Mouse (Mus musculus): ENCODE results near the gene Arpc1a. TPM values are rescaled to one million over a fixed set of nuclear protein-coding genes. Genes with fewer than 3 reads are reported as not detected.
A peak's percentile ranks its signal among the peaks of the same experiment; 100 is the strongest.

Arpc1a gene
- polyA plus RNA-seq, 1 experiment from 2014 or later = 91.5 TPM

DNA sequence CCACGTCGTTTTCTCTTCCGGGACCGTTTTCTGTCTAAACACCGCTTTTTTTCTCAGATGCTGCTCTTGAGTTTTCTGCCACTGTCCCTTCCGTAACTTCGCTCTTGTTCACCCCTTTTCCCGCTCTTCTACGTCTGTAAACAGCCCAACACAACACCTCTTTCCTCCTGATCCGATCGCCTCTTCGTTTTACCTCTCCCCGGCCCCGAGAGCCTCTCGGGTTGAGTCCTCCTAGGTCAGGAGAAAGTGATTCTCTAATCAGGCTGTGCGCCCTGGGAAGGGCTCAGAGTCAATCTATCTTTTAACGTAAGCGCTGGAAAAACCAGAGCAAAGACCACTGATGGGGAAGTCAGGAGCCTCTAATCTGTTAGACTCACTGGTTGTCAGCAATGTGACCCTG, 57.0 kb downstream of the Arpc1a start:
- peak overlapping the region; percentile 90 for H3K27ac ChIP-seq (ENCODE audit: low read length)
- under 1% methylated on average over 18 of the region's 18 CpGs for WGBS
- H3K4me3 ChIP-seq (ENCODE audit: low read length) = peak overlapping the region; percentile 71
- H3K27me3 ChIP-seq (ENCODE audit: control insufficient read depth, insufficient read depth, low read length) = no peaks in the 10 kb centered on the region
- H3K4me1 ChIP-seq (ENCODE audit: control insufficient read depth, insufficient read depth, low read length) = peaks cover 23% of the 10 kb centered on the region
- peaks cover 38% of the 10 kb centered on the region for H3K36me3 ChIP-seq (ENCODE audit: control insufficient read depth, insufficient read depth)
- H3K9me3 ChIP-seq (replicated peaks; ENCODE audit: control insufficient read depth, low read length) = no peaks in the 10 kb centered on the region
- H3K9ac ChIP-seq (ENCODE audit: low read length) = peak overlapping the region; percentile 91
- ATAC-seq (replicated peaks; ENCODE audit: extremely low read depth, insufficient read depth, low FRiP score) = no peak
- H3K4me2 ChIP-seq (ENCODE audit: low read depth, low read length) = peak overlapping the region; percentile 86

GRCm38 (mm10) chr5:145147748-145148147, 64.1 kb downstream of the Arpc1a start:
- H3K4me3 ChIP-seq (ENCODE audit: low read length) = no peak overlapping the region
- H3K4me2 ChIP-seq (ENCODE audit: low read depth, low read length) = no peak overlapping the region
- no peak for ATAC-seq (replicated peaks; ENCODE audit: extremely low read depth, insufficient read depth, low FRiP score)
- H3K36me3 ChIP-seq (ENCODE audit: control insufficient read depth, insufficient read depth) = peaks cover 86% of the 10 kb centered on the region
- no peaks in the 10 kb centered on the region for H3K27me3 ChIP-seq (ENCODE audit: control insufficient read depth, insufficient read depth, low read length)
- no peak overlapping the region for H3K9ac ChIP-seq (ENCODE audit: low read length)
- no peaks in the 10 kb centered on the region for H3K4me1 ChIP-seq (ENCODE audit: control insufficient read depth, insufficient read depth, low read length)
- no peak overlapping the region for H3K27ac ChIP-seq (ENCODE audit: low read length)
- H3K9me3 ChIP-seq (replicated peaks; ENCODE audit: control insufficient read depth, low read length) = no peaks in the 10 kb centered on the region
- 90% methylated on average over 5 of the region's 5 CpGs for WGBS

DNA sequence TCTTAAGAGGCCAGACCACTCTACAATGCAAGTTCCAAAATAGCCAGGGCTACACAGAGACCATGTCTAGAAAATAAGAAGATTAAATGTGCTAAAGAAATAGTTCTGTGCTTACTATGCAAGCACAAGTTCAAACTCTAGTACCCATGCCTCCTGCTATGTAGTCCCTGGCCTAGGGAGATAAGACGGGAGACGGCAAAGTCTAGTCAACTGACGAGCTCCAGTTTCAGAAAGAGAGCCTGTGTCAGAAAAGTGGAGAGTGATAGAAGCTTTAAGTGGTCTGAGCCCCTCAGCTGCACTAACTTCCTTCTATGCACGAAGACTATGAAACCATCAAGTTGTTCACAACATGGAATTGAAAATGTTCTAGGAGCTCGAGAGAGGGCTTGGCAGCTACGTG, 65.7 kb downstream of the Arpc1a start:
- 66% methylated on average over 6 of the region's 6 CpGs for WGBS
- Histone ChIP-seq H3K36me3 (ENCODE audit: control insufficient read depth, insufficient read depth) (peaks cover 82% of the 10 kb centered on the region), H3K9ac (ENCODE audit: low read length) (no peak overlapping the region), H3K27ac (ENCODE audit: low read length) (no peak overlapping the region), H3K4me1 (ENCODE audit: control insufficient read depth, insufficient read depth, low read length) (no peaks in the 10 kb centered on the region), H3K4me2 (ENCODE audit: low read depth, low read length) (no peak overlapping the region), H3K4me3 (ENCODE audit: low read length) (no peak overlapping the region), H3K27me3 (ENCODE audit: control insufficient read depth, insufficient read depth, low read length) (no peaks in the 10 kb centered on the region), H3K9me3 (replicated peaks; ENCODE audit: control insufficient read depth, low read length) (no peaks in the 10 kb centered on the region)
- no peak for ATAC-seq (replicated peaks; ENCODE audit: extremely low read depth, insufficient read depth, low FRiP score)

DNA sequence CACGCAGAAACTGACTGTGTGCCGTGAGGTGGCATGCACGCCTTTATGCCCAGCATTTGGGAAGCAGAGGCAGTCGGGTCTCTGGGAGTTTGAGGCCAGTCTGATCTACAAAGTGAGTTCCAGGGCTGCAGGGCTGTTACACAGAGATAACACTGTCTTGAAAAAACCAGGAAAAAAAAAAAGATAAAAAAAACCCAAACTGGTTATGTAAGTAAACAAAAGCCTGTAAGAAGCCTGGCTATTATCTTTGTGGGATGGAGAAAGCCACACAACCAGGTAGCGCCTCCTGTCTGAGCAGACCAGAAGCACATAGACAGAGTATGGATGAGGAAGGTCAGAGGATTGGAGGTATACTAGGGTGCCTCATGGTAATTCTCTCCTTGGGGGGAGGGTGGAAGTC, 69.1 kb downstream of the Arpc1a start:
- Histone ChIP-seq H3K9ac (ENCODE audit: low read length) (no peak overlapping the region), H3K27me3 (ENCODE audit: control insufficient read depth, insufficient read depth, low read length) (no peaks in the 10 kb centered on the region), H3K27ac (ENCODE audit: low read length) (no peak overlapping the region), H3K36me3 (ENCODE audit: control insufficient read depth, insufficient read depth) (peaks cover 71% of the 10 kb centered on the region), H3K4me1 (ENCODE audit: control insufficient read depth, insufficient read depth, low read length) (no peaks in the 10 kb centered on the region), H3K4me3 (ENCODE audit: low read length) (no peak overlapping the region), H3K9me3 (replicated peaks; ENCODE audit: control insufficient read depth, low read length) (no peaks in the 10 kb centered on the region), H3K4me2 (ENCODE audit: low read depth, low read length) (no peak overlapping the region)
- ATAC-seq (replicated peaks; ENCODE audit: extremely low read depth, insufficient read depth, low FRiP score) = no peak
- WGBS = 90% methylated on average over 5 of the region's 5 CpGs

Other genes with a start within 250 kb of the Arpc1a start
- 9.3 and 13.5 TPM in 2 replicates for gene Smurf1, start 118.0 kb upstream of the Arpc1a start, polyA plus RNA-seq (2015; fragmentation: Nextera tagmentation; extraction: Ambion mirVana)
- not detected in 2 replicates for gene Gm4871, start 51.1 kb upstream of the Arpc1a start, polyA plus RNA-seq (2015; fragmentation: Nextera tagmentation; extraction: Ambion mirVana)
- gene 1700018F24Rik, start 40.8 kb upstream of the Arpc1a start, polyA plus RNA-seq (2015; fragmentation: Nextera tagmentation; extraction: Ambion mirVana) = not detected in 2 replicates
- 0.11 TPM in 1 of 2 replicates, not detected in the other for gene Kpna7, start 200 bp downstream of the Arpc1a start, polyA plus RNA-seq (2015; fragmentation: Nextera tagmentation; extraction: Ambion mirVana)
- 263 and 300 TPM in 2 replicates for gene Arpc1b, start 30.4 kb downstream of the Arpc1a start, polyA plus RNA-seq (2015; fragmentation: Nextera tagmentation; extraction: Ambion mirVana)
- gene Pdap1, start 56.4 kb downstream of the Arpc1a start, polyA plus RNA-seq (2015; fragmentation: Nextera tagmentation; extraction: Ambion mirVana) = 46.0 and 49.8 TPM in 2 replicates
- gene Bud31, start 56.5 kb downstream of the Arpc1a start, polyA plus RNA-seq (2015; fragmentation: Nextera tagmentation; extraction: Ambion mirVana) = 118 and 134 TPM in 2 replicates
- gene Ptcd1, start 83.3 kb downstream of the Arpc1a start, polyA plus RNA-seq (2015; fragmentation: Nextera tagmentation; extraction: Ambion mirVana) = 16.4 and 17.2 TPM in 2 replicates
- gene Cpsf4, start 83.4 kb downstream of the Arpc1a start, polyA plus RNA-seq (2015; fragmentation: Nextera tagmentation; extraction: Ambion mirVana) = 25.9 and 26.5 TPM in 2 replicates
- gene Atp5j2, start 108.2 kb downstream of the Arpc1a start, polyA plus RNA-seq (2015; fragmentation: Nextera tagmentation; extraction: Ambion mirVana) = 1,156 and 1,380 TPM in 2 replicates
- 7.0 and 8.0 TPM in 2 replicates for gene Zkscan14, start 118.0 kb downstream of the Arpc1a start, polyA plus RNA-seq (2015; fragmentation: Nextera tagmentation; extraction: Ambion mirVana)
- gene Zkscan5, start 120.7 kb downstream of the Arpc1a start, polyA plus RNA-seq (2015; fragmentation: Nextera tagmentation; extraction: Ambion mirVana) = 9.8 and 9.9 TPM in 2 replicates
- gene Zfp655, start 147.9 kb downstream of the Arpc1a start, polyA plus RNA-seq (2015; fragmentation: Nextera tagmentation; extraction: Ambion mirVana) = 30.0 and 31.9 TPM in 2 replicates
- 0.51 and 0.64 TPM in 2 replicates for gene Zscan25, start 196.7 kb downstream of the Arpc1a start, polyA plus RNA-seq (2015; fragmentation: Nextera tagmentation; extraction: Ambion mirVana)